Mouse (Mus musculus): Measurements from ENCODE around the gene Klf7.

GRCm38 (mm10) chr1:64116746-64117455, 5.2 kb downstream of the Klf7 start:
- TF ChIP-seq EP300 (IDR thresholded peaks at IDR 0.05; ENCODE audit: low read depth) (no peak), CTCF (IDR thresholded peaks at IDR 0.05; ENCODE audit: low read depth) (no peak)

All from liver, embryonic 14.5 days (tissue).